Mouse (Mus musculus): ENCODE measurements around the gene Faim2. TPM values are rescaled to one million over a fixed set of nuclear protein-coding genes. Genes with fewer than 3 reads are reported as not detected.

Gene Faim2
- polyA plus RNA-seq, 1 experiment from 2014 or later, result 58.2 TPM

Other genes starting within 250 kb of the Faim2 start
- gene Prpf40b, start 233.1 kb downstream of the Faim2 start, polyA plus RNA-seq (2015; fragmentation: Nextera tagmentation; extraction: Ambion mirVana), result 114 and 117 TPM in 2 replicates
- gene Fam186b, start 232.3 kb downstream of the Faim2 start, polyA plus RNA-seq (2015; fragmentation: Nextera tagmentation; extraction: Ambion mirVana), result 0.85 and 1.2 TPM in 2 replicates
- 7.4 and 9.7 TPM in 2 replicates for gene Fmnl3, start 157.7 kb downstream of the Faim2 start, polyA plus RNA-seq (2015; fragmentation: Nextera tagmentation; extraction: Ambion mirVana)
- 346 and 350 TPM in 2 replicates for gene Tmbim6, start 135.3 kb downstream of the Faim2 start, polyA plus RNA-seq (2015; fragmentation: Nextera tagmentation; extraction: Ambion mirVana)
- 11.6 and 17.7 TPM in 2 replicates for gene Nckap5l, start 70.4 kb downstream of the Faim2 start, polyA plus RNA-seq (2015; fragmentation: Nextera tagmentation; extraction: Ambion mirVana)
- gene Bcdin3d, start 53.4 kb downstream of the Faim2 start, polyA plus RNA-seq (2015; fragmentation: Nextera tagmentation; extraction: Ambion mirVana), result 16.8 and 17.7 TPM in 2 replicates
- gene Aqp2, start 50.9 kb upstream of the Faim2 start, polyA plus RNA-seq (2015; fragmentation: Nextera tagmentation; extraction: Ambion mirVana), result 0.11 TPM in 1 of 2 replicates, not detected in the other
- 0.70 and 0.95 TPM in 2 replicates for gene Aqp5, start 62.6 kb upstream of the Faim2 start, polyA plus RNA-seq (2015; fragmentation: Nextera tagmentation; extraction: Ambion mirVana)
- 0.68 and 0.70 TPM in 2 replicates for gene Aqp6, start 73.2 kb upstream of the Faim2 start, polyA plus RNA-seq (2015; fragmentation: Nextera tagmentation; extraction: Ambion mirVana)
- gene Racgap1, start 123.5 kb upstream of the Faim2 start, polyA plus RNA-seq (2015; fragmentation: Nextera tagmentation; extraction: Ambion mirVana), result 56.7 and 64.6 TPM in 2 replicates
- 45.1 and 59.4 TPM in 2 replicates for gene Asic1, start 142.2 kb upstream of the Faim2 start, polyA plus RNA-seq (2015; fragmentation: Nextera tagmentation; extraction: Ambion mirVana)
- gene Smarcd1, start 174.0 kb upstream of the Faim2 start, polyA plus RNA-seq (2015; fragmentation: Nextera tagmentation; extraction: Ambion mirVana), result 71.7 and 86.2 TPM in 2 replicates
- not detected in 2 replicates for gene Gm17349, start 177.3 kb upstream of the Faim2 start, polyA plus RNA-seq (2015; fragmentation: Nextera tagmentation; extraction: Ambion mirVana)
- gene Gpd1, start 189.3 kb upstream of the Faim2 start, polyA plus RNA-seq (2015; fragmentation: Nextera tagmentation; extraction: Ambion mirVana), result 3.1 and 4.6 TPM in 2 replicates
- 175 and 191 TPM in 2 replicates for gene Cox14, start 197.5 kb upstream of the Faim2 start, polyA plus RNA-seq (2015; fragmentation: Nextera tagmentation; extraction: Ambion mirVana)
- gene Cers5, start 244.7 kb upstream of the Faim2 start, polyA plus RNA-seq (2015; fragmentation: Nextera tagmentation; extraction: Ambion mirVana), result 91.9 and 95.2 TPM in 2 replicates